Mouse (Mus musculus) adrenal gland, postnatal 10 days (tissue): ENCODE measurements around the gene Dcaf11. TPM values are rescaled to one million over a fixed set of nuclear protein-coding genes. Genes with fewer than 3 reads are reported as not detected.

Source experiments
- DNase-seq: peaks from one replicate; pipeline ENCODE4 v3.0.0; 2021; ENCODE audit warnings: mixed read lengths
- long read RNA-seq, 2 experiments: library from polyadenylated mRNA; stranded (forward); transcript quantifications; one replicate each; pipeline ENCODE4 v2.0.0; 2021
- total RNA-seq, 2 experiments: library from RNA; stranded (reverse); gene quantifications; 2 replicates each; pipeline ENCODE4 v1.2.3; 2021

Gene Dcaf11
- 10 to 100 TPM; 85.2 to 89.5 TPM for total RNA-seq
- long read RNA-seq, experiment 1, transcript Dcaf11-216 (15 exons, 2,624 nt) = minor isoform, 6 of 181 reads
- long read RNA-seq, experiment 1, transcript Dcaf11-206 (14 exons, 2,660 nt) = minor isoform, 37 of 181 reads
- long read RNA-seq, experiment 1, transcript Dcaf11-202 (15 exons, 2,538 nt) = major isoform, 47 of 181 reads
- long read RNA-seq, experiment 1, partial matches to known transcripts = 41 of 181 reads
- long read RNA-seq, experiment 1, other reads (novel, unspliced or antisense) = 46 of 181 reads
- long read RNA-seq, experiment 2, transcript Dcaf11-202 (15 exons, 2,538 nt) = major isoform, 22 of 95 reads
- long read RNA-seq, experiment 2, transcript Dcaf11-206 (14 exons, 2,660 nt) = minor isoform, 19 of 95 reads
- long read RNA-seq, experiment 2, partial matches to known transcripts = 12 of 95 reads
- long read RNA-seq, experiment 2, other reads (novel, unspliced or antisense) = 36 of 95 reads

- peak; percentile 94 for DNase-seq
These were observed at the start of gene Dcaf11 for GRCm38 (mm10) chr14:55559799-55560201. Gene Dcaf11 (plus strand): TSS chr14:55560006.

GRCm38 (mm10) chr14:55510125-55510731 lies 49.6 kb upstream of the Dcaf11 start, which contains the start of gene Cpne6:
Gene Cpne6 (plus strand): TSS chr14:55510445.
- no peak for DNase-seq

GRCm38 (mm10) chr14:55511037-55511436 lies 48.8 kb upstream of the Dcaf11 start:
- DNase-seq = no peak

GRCm38 (mm10) chr14:55513927-55514326 lies 45.9 kb upstream of the Dcaf11 start:
- DNase-seq = no peak

GRCm38 (mm10) chr14:55515846-55516245 lies 44.0 kb upstream of the Dcaf11 start:
- DNase-seq = no peak

- no peak for DNase-seq
These were observed 40.9 kb upstream of the Dcaf11 start for GRCm38 (mm10) chr14:55518897-55519296.

GRCm38 (mm10) chr14:55519604-55520003 lies 40.2 kb upstream of the Dcaf11 start:
- DNase-seq = no peak

- peak; percentile 37 for DNase-seq
These were observed 39.1 kb upstream of the Dcaf11 start for GRCm38 (mm10) chr14:55520451-55521361.

- no peak for DNase-seq
These were observed 35.7 kb upstream of the Dcaf11 start for GRCm38 (mm10) chr14:55524062-55524461.

GRCm38 (mm10) chr14:55524785-55525184 lies 35.0 kb upstream of the Dcaf11 start, which contains the start of gene Nrl:
Gene Nrl (minus strand): TSS chr14:55524981.
- no peak for DNase-seq

GRCm38 (mm10) chr14:55526674-55527073 lies 33.1 kb upstream of the Dcaf11 start:
- DNase-seq = no peak

GRCm38 (mm10) chr14:55527940-55528339 lies 31.9 kb upstream of the Dcaf11 start:
- DNase-seq = peak; percentile 30

GRCm38 (mm10) chr14:55536116-55536745 lies 23.6 kb upstream of the Dcaf11 start:
- peak; percentile 73 for DNase-seq

GRCm38 (mm10) chr14:55540067-55540786 lies 19.6 kb upstream of the Dcaf11 start, which contains the start of gene Pck2:
Gene Pck2 (plus strand): TSS chr14:55540266.
- peak; percentile 92 for DNase-seq

GRCm38 (mm10) chr14:55540787-55541321 lies 19.0 kb upstream of the Dcaf11 start:
- peak; percentile 92 for DNase-seq

GRCm38 (mm10) chr14:55542268-55542667 lies 17.5 kb upstream of the Dcaf11 start:
- DNase-seq = no peak

- DNase-seq = peak; percentile 40
These were observed 15.5 kb upstream of the Dcaf11 start for GRCm38 (mm10) chr14:55544334-55544733.

GRCm38 (mm10) chr14:55550191-55550590 lies 9.6 kb upstream of the Dcaf11 start:
- no peak for DNase-seq

GRCm38 (mm10) chr14:55551347-55551746 lies 8.5 kb upstream of the Dcaf11 start:
- no peak for DNase-seq

- no peak for DNase-seq
These were observed 8.0 kb upstream of the Dcaf11 start for GRCm38 (mm10) chr14:55551794-55552193.

GRCm38 (mm10) chr14:55554635-55555034 lies 5.2 kb upstream of the Dcaf11 start:
- DNase-seq = no peak
